Mouse (Mus musculus): ENCODE results near the gene Enkd1.

DNA sequence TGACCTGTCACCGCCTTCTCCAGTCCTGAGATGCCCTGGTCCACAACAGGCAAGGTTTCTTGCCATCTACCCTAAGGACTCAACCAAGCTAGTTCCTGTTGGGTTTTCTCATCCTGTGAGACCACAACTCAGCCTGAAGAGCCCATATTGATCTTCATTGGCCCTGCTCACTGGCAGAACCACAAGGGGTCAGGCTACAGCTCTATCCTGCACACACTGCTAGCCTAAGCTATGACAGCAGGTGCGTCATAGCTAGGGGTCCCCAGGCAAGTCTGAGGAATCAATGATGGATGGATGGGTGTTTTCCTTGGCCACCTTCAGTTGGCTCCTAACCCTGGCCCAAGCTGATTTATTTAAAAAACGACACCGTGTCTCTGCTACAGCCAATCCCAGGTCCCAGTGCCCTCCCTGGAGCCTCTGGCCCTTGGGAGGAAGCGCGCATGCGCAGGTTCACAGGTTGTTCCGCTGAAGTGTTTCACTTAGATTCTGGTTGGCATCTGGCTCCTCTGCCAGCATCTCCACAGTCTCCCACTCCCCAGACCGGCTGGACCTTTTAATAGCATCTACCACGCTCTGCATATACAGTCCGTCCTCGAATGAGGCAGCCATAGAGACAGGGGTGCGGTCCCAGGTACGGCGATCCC lies 8.4 kb upstream of the Enkd1 start:
- TF ChIP-seq CTCF (IDR thresholded peaks at IDR 0.05; ENCODE audit: low read depth, low read length) (no peak), GATA1 (IDR thresholded peaks at IDR 0.05; ENCODE audit: borderline replicate concordance, low read length) (no peak), TAL1 (conservative IDR thresholded peaks at IDR 0.05; ENCODE audit: low read depth, low read length) (no peak), POLR2AphosphoS5 (IDR thresholded peaks at IDR 0.05; ENCODE audit: insufficient replicate concordance, low read depth, low read length) (no peak), GATA2 (IDR thresholded peaks at IDR 0.05; ENCODE audit: borderline replicate concordance, low read depth, low read length) (no peak)
